Mouse (Mus musculus): ENCODE data around the gene Sphk2. TPM values are rescaled to one million over a fixed set of nuclear protein-coding genes. Genes with fewer than 3 reads are reported as not detected.

The Sphk2 gene
- polyA plus RNA-seq, 1 experiment: 16.9 TPM

DNA sequence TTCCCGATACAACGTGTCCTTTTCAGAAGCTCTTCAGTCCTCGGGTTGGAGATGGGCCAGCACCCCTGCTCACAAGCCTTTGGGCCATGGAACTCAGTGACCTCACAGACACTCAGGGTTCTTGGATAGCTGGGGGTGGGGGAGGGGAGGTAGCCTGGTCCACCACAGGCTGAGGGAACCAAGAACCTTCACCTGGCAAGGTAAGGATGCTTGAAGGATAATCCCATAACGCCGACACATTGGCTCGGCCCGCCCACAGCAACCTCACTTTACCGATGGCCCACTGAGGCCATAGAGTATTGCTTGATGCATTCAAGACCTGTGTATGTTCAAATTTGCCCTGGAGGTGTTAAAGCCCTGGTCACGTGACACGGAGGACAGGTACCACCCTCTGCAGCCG, 7.9 kb upstream of the Sphk2 start, which contains the start of gene Spaca4:
Gene Spaca4, minus strand, starts transcription at position 101 of the 400 bp plus-strand sequence.
- peaks cover 37% of the 10 kb centered on the region for H3K36me3 ChIP-seq (ENCODE audit: control insufficient read depth, insufficient read depth)
- H3K4me3 ChIP-seq (ENCODE audit: insufficient read depth, poor library complexity, severe bottlenecking): no peak within 1 kb of the TSS
- TF ChIP-seq CEBPB (IDR thresholded peaks at IDR 0.05; ENCODE audit: low read depth): no peak
- no peak for TF ChIP-seq MYOD1 (IDR thresholded peaks at IDR 0.05; ENCODE audit: control insufficient read depth, insufficient read length, low read depth)
- peak; percentile 13 for TF ChIP-seq USF1 (IDR thresholded peaks at IDR 0.05; ENCODE audit: low read depth)
- no peak for TF ChIP-seq MAX (IDR thresholded peaks at IDR 0.05)
- TF ChIP-seq MYOG (IDR thresholded peaks at IDR 0.05; ENCODE audit: control insufficient read depth, extremely low read depth, insufficient read length): no peak
- no peak for TF ChIP-seq FOSL1 (IDR thresholded peaks at IDR 0.05; ENCODE audit: insufficient read depth, low read length, poor library complexity, severe bottlenecking)
- TF ChIP-seq CTCF (IDR thresholded peaks at IDR 0.05; ENCODE audit: control insufficient read depth, insufficient read depth, insufficient read length): no peak
- peaks cover 13% of the 10 kb centered on the region for H3K79me2 ChIP-seq (ENCODE audit: control insufficient read depth, insufficient read depth)
- no peak within 1 kb of the TSS for H3ac ChIP-seq (ENCODE audit: control insufficient read depth, insufficient read length, low read depth)
- H3K27me3 ChIP-seq (ENCODE audit: control insufficient read depth, insufficient read depth, insufficient read length): no peaks in the 10 kb centered on the region
- H3K79me3 ChIP-seq (ENCODE audit: low read depth): no peaks in the 10 kb centered on the region

GRCm38 (mm10) chr7:45725151-45725550, 7.3 kb upstream of the Sphk2 start:
- H3K79me3 ChIP-seq (ENCODE audit: low read depth): peaks cover 4% of the 10 kb centered on the region
- no peak for TF ChIP-seq CEBPB (IDR thresholded peaks at IDR 0.05; ENCODE audit: low read depth)
- TF ChIP-seq USF1 (IDR thresholded peaks at IDR 0.05; ENCODE audit: low read depth): no peak
- no peak for TF ChIP-seq MYOG (IDR thresholded peaks at IDR 0.05; ENCODE audit: control insufficient read depth, extremely low read depth, insufficient read length)
- TF ChIP-seq MAX (IDR thresholded peaks at IDR 0.05): no peak
- no peak for TF ChIP-seq FOSL1 (IDR thresholded peaks at IDR 0.05; ENCODE audit: insufficient read depth, low read length, poor library complexity, severe bottlenecking)
- TF ChIP-seq CTCF (IDR thresholded peaks at IDR 0.05; ENCODE audit: control insufficient read depth, insufficient read depth, insufficient read length): no peak
- no peak for TF ChIP-seq MYOD1 (IDR thresholded peaks at IDR 0.05; ENCODE audit: control insufficient read depth, insufficient read length, low read depth)
- no peak overlapping the region for H3K4me3 ChIP-seq (ENCODE audit: insufficient read depth, poor library complexity, severe bottlenecking)

GRCm38 (mm10) chr7:45723781-45724180, 6.0 kb upstream of the Sphk2 start:
- no peak overlapping the region for H3ac ChIP-seq (ENCODE audit: control insufficient read depth, insufficient read length, low read depth)
- no peak for TF ChIP-seq CEBPB (IDR thresholded peaks at IDR 0.05; ENCODE audit: low read depth)
- no peak for TF ChIP-seq MYOG (IDR thresholded peaks at IDR 0.05; ENCODE audit: control insufficient read depth, extremely low read depth, insufficient read length)
- no peak for TF ChIP-seq MYOD1 (IDR thresholded peaks at IDR 0.05; ENCODE audit: control insufficient read depth, insufficient read length, low read depth)
- TF ChIP-seq MAX (IDR thresholded peaks at IDR 0.05): no peak
- no peak for TF ChIP-seq FOSL1 (IDR thresholded peaks at IDR 0.05; ENCODE audit: insufficient read depth, low read length, poor library complexity, severe bottlenecking)
- no peak for TF ChIP-seq CTCF (IDR thresholded peaks at IDR 0.05; ENCODE audit: control insufficient read depth, insufficient read depth, insufficient read length)
- TF ChIP-seq USF1 (IDR thresholded peaks at IDR 0.05; ENCODE audit: low read depth): no peak
- H3K4me3 ChIP-seq (ENCODE audit: insufficient read depth, poor library complexity, severe bottlenecking): no peak overlapping the region
- peaks cover 56% of the 10 kb centered on the region for H3K36me3 ChIP-seq (ENCODE audit: control insufficient read depth, insufficient read depth)
- no peaks in the 10 kb centered on the region for H3K27me3 ChIP-seq (ENCODE audit: control insufficient read depth, insufficient read depth, insufficient read length)
- peaks cover 16% of the 10 kb centered on the region for H3K79me3 ChIP-seq (ENCODE audit: low read depth)
- H3K79me2 ChIP-seq (ENCODE audit: control insufficient read depth, insufficient read depth): peaks cover 32% of the 10 kb centered on the region

More at GRCm38 (mm10) chr7:45725151-45725550, 7.3 kb upstream of the Sphk2 start:
- H3K36me3 ChIP-seq (ENCODE audit: control insufficient read depth, insufficient read depth): peaks cover 42% of the 10 kb centered on the region
- no peak overlapping the region for H3ac ChIP-seq (ENCODE audit: control insufficient read depth, insufficient read length, low read depth)
- H3K79me2 ChIP-seq (ENCODE audit: control insufficient read depth, insufficient read depth): peaks cover 19% of the 10 kb centered on the region
- H3K27me3 ChIP-seq (ENCODE audit: control insufficient read depth, insufficient read depth, insufficient read length): no peaks in the 10 kb centered on the region

DNA sequence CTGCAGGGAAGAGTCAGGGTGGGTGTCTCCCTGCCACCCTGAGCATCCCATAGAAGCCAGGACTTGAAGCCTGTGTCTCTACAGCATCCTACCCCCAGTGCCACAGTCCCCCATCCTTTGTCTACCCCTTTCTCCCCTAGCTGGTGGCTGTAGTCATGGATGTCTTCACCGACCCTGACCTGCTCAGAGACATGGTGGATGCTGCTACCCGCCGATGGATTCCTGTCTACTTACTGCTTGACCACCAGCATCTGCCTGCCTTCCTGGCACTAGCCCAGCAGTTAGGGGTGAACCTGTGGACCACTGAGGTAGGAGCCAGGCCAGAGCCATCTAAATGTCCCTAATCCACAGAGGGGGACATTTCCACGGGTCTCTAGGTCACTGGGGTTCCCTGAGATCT, 5.5 kb upstream of the Sphk2 start:
- Histone ChIP-seq H3K4me3 (ENCODE audit: insufficient read depth, poor library complexity, severe bottlenecking) (no peak overlapping the region), H3K27me3 (ENCODE audit: control insufficient read depth, insufficient read depth, insufficient read length) (no peaks in the 10 kb centered on the region), H3ac (ENCODE audit: control insufficient read depth, insufficient read length, low read depth) (no peak overlapping the region), H3K79me3 (ENCODE audit: low read depth) (peaks cover 21% of the 10 kb centered on the region), H3K36me3 (ENCODE audit: control insufficient read depth, insufficient read depth) (peaks cover 61% of the 10 kb centered on the region), H3K79me2 (ENCODE audit: control insufficient read depth, insufficient read depth) (peaks cover 37% of the 10 kb centered on the region)
- TF ChIP-seq MYOG (IDR thresholded peaks at IDR 0.05; ENCODE audit: control insufficient read depth, extremely low read depth, insufficient read length): no peak
- no peak for TF ChIP-seq CEBPB (IDR thresholded peaks at IDR 0.05; ENCODE audit: low read depth)
- no peak for TF ChIP-seq MYOD1 (IDR thresholded peaks at IDR 0.05; ENCODE audit: control insufficient read depth, insufficient read length, low read depth)
- no peak for TF ChIP-seq FOSL1 (IDR thresholded peaks at IDR 0.05; ENCODE audit: insufficient read depth, low read length, poor library complexity, severe bottlenecking)
- TF ChIP-seq USF1 (IDR thresholded peaks at IDR 0.05; ENCODE audit: low read depth): no peak
- no peak for TF ChIP-seq CTCF (IDR thresholded peaks at IDR 0.05; ENCODE audit: control insufficient read depth, insufficient read depth, insufficient read length)
- no peak for TF ChIP-seq MAX (IDR thresholded peaks at IDR 0.05)

GRCm38 (mm10) chr7:45722348-45722713, 4.5 kb upstream of the Sphk2 start:
- Histone ChIP-seq H3K79me3 (ENCODE audit: low read depth) (peaks cover 28% of the 10 kb centered on the region), H3ac (ENCODE audit: control insufficient read depth, insufficient read length, low read depth) (no peak overlapping the region), H3K36me3 (ENCODE audit: control insufficient read depth, insufficient read depth) (peaks cover 61% of the 10 kb centered on the region), H3K27me3 (ENCODE audit: control insufficient read depth, insufficient read depth, insufficient read length) (no peaks in the 10 kb centered on the region), H3K79me2 (ENCODE audit: control insufficient read depth, insufficient read depth) (peaks cover 47% of the 10 kb centered on the region), H3K4me3 (ENCODE audit: insufficient read depth, poor library complexity, severe bottlenecking) (no peak overlapping the region)
- no peak for TF ChIP-seq CEBPB (IDR thresholded peaks at IDR 0.05; ENCODE audit: low read depth)
- TF ChIP-seq FOSL1 (IDR thresholded peaks at IDR 0.05; ENCODE audit: insufficient read depth, low read length, poor library complexity, severe bottlenecking): no peak
- no peak for TF ChIP-seq CTCF (IDR thresholded peaks at IDR 0.05; ENCODE audit: control insufficient read depth, insufficient read depth, insufficient read length)
- TF ChIP-seq MYOG (IDR thresholded peaks at IDR 0.05; ENCODE audit: control insufficient read depth, extremely low read depth, insufficient read length): no peak
- no peak for TF ChIP-seq USF1 (IDR thresholded peaks at IDR 0.05; ENCODE audit: low read depth)
- no peak for TF ChIP-seq MAX (IDR thresholded peaks at IDR 0.05)
- no peak for TF ChIP-seq MYOD1 (IDR thresholded peaks at IDR 0.05; ENCODE audit: control insufficient read depth, insufficient read length, low read depth)
